In the genomic region with DNA sequence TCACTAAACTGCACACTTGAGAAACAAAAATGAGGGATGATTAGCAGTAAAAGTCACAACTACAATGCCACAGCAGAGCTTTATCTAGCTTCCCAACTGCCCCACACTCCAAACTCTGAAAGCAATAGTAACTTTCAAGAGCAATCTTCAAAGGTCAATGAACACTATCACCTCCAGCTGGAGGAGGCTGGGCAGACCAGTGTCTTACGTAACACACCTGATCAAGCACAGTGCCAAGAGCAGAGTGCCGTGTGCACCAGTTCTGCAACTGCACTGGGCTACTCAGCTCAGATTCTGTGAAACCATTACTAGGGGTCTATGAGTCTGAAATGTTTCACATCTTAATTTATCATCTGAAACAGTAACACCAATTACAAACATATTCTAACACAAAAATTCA, we compare ENCODE assay signal across 17 mouse cellular contexts. TPM values are rescaled to one million over a fixed set of nuclear protein-coding genes. Genes with fewer than 3 reads are reported as not detected.
DNase-seq lines count a peak whose midpoint lies in the region; ATAC-seq lines count a peak whose summit lies in the region.
"Had no signal": no experiment of that assay in that cellular context is flagged by ENCODE, and none has a peak within 500 bp of the region (broad histone marks: within the 10 kb centered on the region; RNA-seq: fewer than 3 reads in every experiment).

No protein-coding gene starts in this region.

- H3K4me1 ChIP-seq in hindbrain, embryonic 11.5 days (replicated peaks; ENCODE audit: control insufficient read depth, insufficient read depth, low read length) = no peaks in the 10 kb centered on the region; the same call in 1 of the 2 replicates

- H3K4me3 ChIP-seq in hindbrain, embryonic 11.5 days (ENCODE audit: low read depth, low read length) = no peak overlapping the region
- H3K4me3 ChIP-seq: forebrain, embryonic 10.5 days; hindbrain, embryonic 15.5 days; lung, embryonic 15.5 days; neural tube, embryonic 12.5 days had no signal

- 92% methylated on average over 2 of the region's 2 CpGs for WGBS in hindbrain, embryonic 11.5 days

- H3K4me2 ChIP-seq in hindbrain, embryonic 11.5 days (replicated peaks; ENCODE audit: low read depth, low read length) = no peak overlapping the region
- H3K4me2 ChIP-seq: hindbrain, embryonic 15.5 days; lung, embryonic 15.5 days; neural tube, embryonic 12.5 days had no signal

- H3K9ac ChIP-seq in hindbrain, embryonic 11.5 days (ENCODE audit: low read depth, low read length) = no peak overlapping the region
- H3K9ac ChIP-seq: hindbrain, embryonic 15.5 days; lung, embryonic 15.5 days; neural tube, embryonic 12.5 days had no signal

- DNase-seq in heart, adult 18-20 months = peak; percentile 19 to 32
- DNase-seq in heart, adult 11 months = no peak
- DNase-seq in gonadal fat pad, adult 2 months (ENCODE audit: low read depth) = peak; percentile 10
- peak; percentile 79 to 81 for DNase-seq in kidney, postnatal 36 days
- DNase-seq in lung, postnatal 14 days = peak; percentile 37
- no peak for DNase-seq in urinary bladder, postnatal 14 days (ENCODE audit: low spot score)
- no peak for DNase-seq in layer of hippocampus, adult 11-12 months (ENCODE audit: low spot score)
- DNase-seq in hindbrain, embryonic 11.5 days (ENCODE audit: low spot score) = no peak
- DNase-seq: B cell, adult 2 months; cerebellum, postnatal 25 days; retina, postnatal 1 day; thymus, adult 2 months had no signal

- no peak overlapping the region for H3K27ac ChIP-seq in hindbrain, embryonic 11.5 days (ENCODE audit: low read depth, low read length)
- H3K27ac ChIP-seq: forebrain, embryonic 10.5 days; hindbrain, embryonic 15.5 days; lung, embryonic 15.5 days; neural tube, embryonic 12.5 days had no signal

- ATAC-seq in hindbrain, embryonic 11.5 days (ENCODE audit: low FRiP score) = no peak
- ATAC-seq: midbrain, embryonic 16.5 days had no signal

- H3K9me3 ChIP-seq in hindbrain, embryonic 11.5 days (ENCODE audit: control insufficient read depth, low read length) = no peaks in the 10 kb centered on the region
- H3K9me3 ChIP-seq: forebrain, embryonic 10.5 days; hindbrain, embryonic 15.5 days; lung, embryonic 15.5 days; neural tube, embryonic 12.5 days had no signal

- H3K27me3 ChIP-seq in hindbrain, embryonic 11.5 days (ENCODE audit: control insufficient read depth, insufficient read depth, low read length) = no peaks in the 10 kb centered on the region
- H3K27me3 ChIP-seq: hindbrain, embryonic 15.5 days; lung, embryonic 15.5 days; neural tube, embryonic 12.5 days had no signal

- no peaks in the 10 kb centered on the region for H3K36me3 ChIP-seq in hindbrain, embryonic 11.5 days (ENCODE audit: control insufficient read depth, insufficient read depth, low read length)
- H3K36me3 ChIP-seq: hindbrain, embryonic 15.5 days; lung, embryonic 15.5 days; neural tube, embryonic 12.5 days had no signal

RNA-seq across cellular contexts. Expression of gene Camta1, which starts 38.7 kb away (rescaled TPM):
- 100 to 1,000 TPM; 207 to 208 TPM for total RNA-seq in heart, adult 18-20 months (2021)
- polyA plus RNA-seq in gonadal fat pad, adult 2 months (2012; rRNA removed) = 10.3 and 12.8 TPM in 2 replicates
- 117 and 130 TPM in 2 replicates for polyA plus RNA-seq in hindbrain, embryonic 11.5 days (2014; fragmentation: Nextera tagmentation; extraction: Ambion mirVana)

Comparison
In these comparisons a context has a peak if more than half of its experiments do, and no peak if none do; other contexts are left out.
1. DNase-seq: peak in heart, adult 18-20 months (2 of 2), gonadal fat pad, adult 2 months (single experiment), kidney, postnatal 36 days (2 of 2) and lung, postnatal 14 days (single experiment); none in heart, adult 11 months (single experiment), urinary bladder, postnatal 14 days (single experiment), layer of hippocampus, adult 11-12 months (single experiment) and hindbrain, embryonic 11.5 days (single experiment).